Mouse (Mus musculus) limb, embryonic 12.5 days (tissue): Measurements from ENCODE around the gene Itga4. TPM values are rescaled to one million over a fixed set of nuclear protein-coding genes. Genes with fewer than 3 reads are reported as not detected.

Experiments
- ATAC-seq: fragments of 200-750 bp; cut with Nextera tagmentation; 2 replicates; pipeline ENCODE4 v1.8.0; 2017; ENCODE audit warnings: low read depth, moderate TSS enrichment; ENCODE audit not compliant: insufficient number of reproducible peaks, insufficient read depth, low FRiP score, low TSS enrichment
- H3K27ac ChIP-seq: fragments of 300-500 bp; sonication (generic); 2 replicates; pipeline ENCODE4 v1.5.1; 2016; ENCODE audit warnings: mild to moderate bottlenecking, moderate library complexity
- H3K27me3 ChIP-seq: fragments of 300-500 bp; sonication (generic); 2 replicates; pipeline ENCODE4 v1.6.1; 2016; ENCODE audit warnings: mild to moderate bottlenecking, moderate library complexity
- H3K36me3 ChIP-seq: fragments of 300-500 bp; sonication (generic); 2 replicates; pipeline ENCODE4 v1.6.1; 2016; ENCODE audit warnings: mild to moderate bottlenecking, moderate library complexity
- H3K4me1 ChIP-seq: fragments of 300-500 bp; sonication (generic); replicated peaks from 2 replicates; pipeline ENCODE4 v1.6.1; 2016
- H3K4me2 ChIP-seq: fragments of 300-500 bp; sonication (generic); 2 replicates; pipeline ENCODE4 v1.6.1; 2016; ENCODE audit warnings: mild to moderate bottlenecking, moderate library complexity
- H3K4me3 ChIP-seq: fragments of 300-500 bp; sonication (generic); replicated peaks from 2 replicates; pipeline ENCODE4 v1.5.1; 2016; ENCODE audit warnings: mild to moderate bottlenecking
- H3K9ac ChIP-seq: fragments of 300-500 bp; sonication (generic); replicated peaks from 2 replicates; pipeline ENCODE4 v1.6.1; 2016; ENCODE audit warnings: mild to moderate bottlenecking, moderate library complexity
- H3K9me3 ChIP-seq: fragments of 300-500 bp; sonication (generic); 2 replicates; pipeline ENCODE4 v1.6.1; 2016; ENCODE audit warnings: mild to moderate bottlenecking, moderate library complexity
- WGBS: fragments of 180-500 bp; shearing (Covaris S2); methylation state at CpG from one replicate; pipeline ENCODE4 v1.1.7; 2016; 5-methylcytosine and 5-hydroxymethylcytosine counted together
- polyA plus RNA-seq: library from polyadenylated mRNA; unstranded; fragments of >200 nt; fragmentation: Nextera tagmentation; extraction: Ambion mirVana; gene quantifications from 2 replicates; pipeline ENCODE4 v1.2.1, GENCODE M21; 2016

The Itga4 gene
- polyA plus RNA-seq, 1 experiment from 2014 or later, result 8.8 TPM

- no peaks in the 10 kb centered on the region for H3K36me3 ChIP-seq
- H3K4me3 ChIP-seq, result no peak overlapping the region
- no peaks in the 10 kb centered on the region for H3K9me3 ChIP-seq
- no peak for ATAC-seq
- no peaks in the 10 kb centered on the region for H3K27me3 ChIP-seq
- H3K27ac ChIP-seq, result no peak overlapping the region
- H3K9ac ChIP-seq, result no peak overlapping the region
- WGBS, result 91% methylated on average over 3 of the region's 3 CpGs
- no peak overlapping the region for H3K4me2 ChIP-seq
- H3K4me1 ChIP-seq, result no peaks in the 10 kb centered on the region
These were observed 12.0 kb downstream of the Itga4 start for GRCm38 (mm10) chr2:79267181-79267580.

- Histone ChIP-seq H3K27me3 (no peaks in the 10 kb centered on the region), H3K4me1 (no peaks in the 10 kb centered on the region), H3K27ac (no peak overlapping the region), H3K4me2 (no peak overlapping the region), H3K36me3 (no peaks in the 10 kb centered on the region), H3K9ac (no peak overlapping the region), H3K9me3 (no peaks in the 10 kb centered on the region), H3K4me3 (no peak overlapping the region)
- WGBS, result 69% methylated on average over 4 of the region's 4 CpGs
- ATAC-seq, result no peak
These were observed 13.6 kb downstream of the Itga4 start for GRCm38 (mm10) chr2:79268863-79269262.

DNA sequence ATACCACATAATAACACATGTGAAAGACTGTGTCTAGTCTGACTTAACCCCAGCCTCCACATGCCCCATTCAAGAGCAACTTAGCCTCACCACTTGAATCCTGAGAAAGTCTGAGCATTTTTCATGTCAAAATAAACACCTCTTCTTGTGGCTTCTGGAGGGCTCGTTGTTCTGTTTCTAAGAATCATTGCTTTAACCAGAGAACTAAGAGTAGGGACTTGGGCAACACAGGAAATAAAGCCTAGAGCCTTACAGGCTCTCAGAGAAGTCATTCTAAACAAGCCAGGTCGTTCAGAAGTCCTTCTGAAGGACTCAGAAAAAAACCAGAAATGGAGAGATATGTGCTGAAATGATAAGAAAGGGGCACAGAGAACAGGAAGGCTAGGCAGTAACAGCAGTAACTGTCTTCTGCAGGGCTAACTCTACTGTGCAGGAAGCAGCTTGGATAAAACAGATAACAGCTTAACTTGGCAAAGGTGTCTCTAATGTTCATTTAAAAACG is 14.9 kb downstream of the Itga4 start:
- Histone ChIP-seq H3K36me3 (no peaks in the 10 kb centered on the region), H3K27me3 (no peaks in the 10 kb centered on the region), H3K9me3 (no peaks in the 10 kb centered on the region), H3K9ac (no peak overlapping the region), H3K4me1 (no peaks in the 10 kb centered on the region), H3K27ac (no peak overlapping the region), H3K4me2 (no peak overlapping the region), H3K4me3 (no peak overlapping the region)
- 55% methylated on average over 3 of the region's 3 CpGs for WGBS
- no peak for ATAC-seq

DNA sequence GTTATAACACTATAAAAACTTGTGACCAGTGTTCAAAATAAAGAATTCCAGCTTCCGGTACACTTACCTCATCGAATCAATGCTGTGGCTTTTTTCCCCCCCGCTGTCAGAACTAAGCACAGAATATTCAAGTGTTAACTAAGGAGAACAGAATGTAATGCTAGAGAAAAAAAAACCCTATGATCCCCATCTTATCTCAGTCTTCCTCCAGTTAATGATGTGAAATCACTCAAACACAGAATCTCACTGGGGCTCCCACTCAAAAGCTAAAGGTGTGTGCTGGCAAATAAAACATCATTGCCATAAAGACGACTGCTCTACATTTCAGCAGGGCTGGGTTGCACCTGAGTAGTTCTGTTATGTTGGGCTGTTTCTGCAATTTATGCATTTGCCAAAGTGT is 16.6 kb downstream of the Itga4 start:
- Histone ChIP-seq H3K27ac (no peak overlapping the region), H3K9me3 (no peaks in the 10 kb centered on the region), H3K36me3 (no peaks in the 10 kb centered on the region), H3K4me2 (no peak overlapping the region), H3K9ac (no peak overlapping the region), H3K4me3 (no peak overlapping the region), H3K4me1 (no peaks in the 10 kb centered on the region), H3K27me3 (no peaks in the 10 kb centered on the region)
- WGBS, result 94% methylated on average over 4 of the region's 4 CpGs
- no peak for ATAC-seq

- H3K27ac ChIP-seq, result no peak overlapping the region
- no peaks in the 10 kb centered on the region for H3K9me3 ChIP-seq
- H3K4me3 ChIP-seq, result no peak overlapping the region
- H3K36me3 ChIP-seq, result no peaks in the 10 kb centered on the region
- no peak overlapping the region for H3K9ac ChIP-seq
- no peak for ATAC-seq
- no peak overlapping the region for H3K4me2 ChIP-seq
- no peaks in the 10 kb centered on the region for H3K27me3 ChIP-seq
- H3K4me1 ChIP-seq, result no peaks in the 10 kb centered on the region
These were observed 23.4 kb downstream of the Itga4 start for GRCm38 (mm10) chr2:79278581-79278980.

DNA sequence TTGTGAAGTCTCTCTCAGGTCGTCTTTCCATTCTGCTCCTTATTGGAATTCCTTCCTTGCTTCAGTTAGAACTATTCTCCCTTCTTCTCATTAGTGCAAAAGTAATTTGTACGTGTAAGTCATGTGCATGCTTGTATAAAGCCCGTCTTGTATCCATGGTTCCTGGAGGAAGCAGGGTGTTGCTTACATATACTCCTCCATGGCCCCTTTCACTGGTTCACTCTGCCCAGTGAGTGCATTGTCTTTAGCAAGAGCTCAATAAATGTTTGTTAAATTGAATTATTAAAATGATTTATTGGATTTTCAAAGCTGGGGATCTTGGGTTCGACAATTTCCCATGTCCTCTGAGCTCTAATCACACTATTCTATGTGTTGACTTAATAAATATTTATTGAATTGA is 29.0 kb downstream of the Itga4 start:
- H3K4me1 ChIP-seq, result no peaks in the 10 kb centered on the region
- H3K9ac ChIP-seq, result no peak overlapping the region
- no peak for ATAC-seq
- no peak overlapping the region for H3K4me3 ChIP-seq
- 89% methylated on average over 4 of the region's 4 CpGs for WGBS
- H3K27ac ChIP-seq, result no peak overlapping the region
- no peaks in the 10 kb centered on the region for H3K27me3 ChIP-seq
- H3K36me3 ChIP-seq, result no peaks in the 10 kb centered on the region
- no peak overlapping the region for H3K4me2 ChIP-seq
- H3K9me3 ChIP-seq, result no peaks in the 10 kb centered on the region

GRCm38 (mm10) chr2:79290149-79290548 is 34.9 kb downstream of the Itga4 start:
- Histone ChIP-seq H3K27me3 (no peaks in the 10 kb centered on the region), H3K4me2 (no peak overlapping the region), H3K4me3 (no peak overlapping the region), H3K9me3 (no peaks in the 10 kb centered on the region), H3K4me1 (no peaks in the 10 kb centered on the region; the same call in 1 of the 2 replicates), H3K27ac (no peak overlapping the region), H3K9ac (no peak overlapping the region), H3K36me3 (no peaks in the 10 kb centered on the region)
- ATAC-seq, result no peak
- WGBS, result 68% methylated on average over 1 of the region's 1 CpGs

- H3K4me1 ChIP-seq, result no peaks in the 10 kb centered on the region; the same call in 1 of the 2 replicates
- H3K27me3 ChIP-seq, result no peaks in the 10 kb centered on the region
- no peak for ATAC-seq
- H3K36me3 ChIP-seq, result no peaks in the 10 kb centered on the region
- no peak overlapping the region for H3K4me3 ChIP-seq
- H3K4me2 ChIP-seq, result no peak overlapping the region
- no peaks in the 10 kb centered on the region for H3K9me3 ChIP-seq
- no peak overlapping the region for H3K27ac ChIP-seq
- 15% methylated on average over 8 of the region's 8 CpGs for WGBS
- H3K9ac ChIP-seq, result no peak overlapping the region
These were observed 36.7 kb downstream of the Itga4 start for GRCm38 (mm10) chr2:79291922-79292321.

- 68% methylated on average over 6 of the region's 6 CpGs for WGBS
- Histone ChIP-seq H3K4me1 (no peaks in the 10 kb centered on the region; the same call in 1 of the 2 replicates), H3K9ac (no peak overlapping the region), H3K9me3 (no peaks in the 10 kb centered on the region), H3K4me2 (no peak overlapping the region), H3K36me3 (no peaks in the 10 kb centered on the region), H3K27ac (no peak overlapping the region), H3K27me3 (no peaks in the 10 kb centered on the region), H3K4me3 (no peak overlapping the region)
- ATAC-seq, result no peak
These were observed 37.2 kb downstream of the Itga4 start for GRCm38 (mm10) chr2:79292431-79292830.

GRCm38 (mm10) chr2:79302398-79302797 is 47.2 kb downstream of the Itga4 start:
- Histone ChIP-seq H3K9ac (no peak overlapping the region), H3K9me3 (no peaks in the 10 kb centered on the region), H3K36me3 (no peaks in the 10 kb centered on the region), H3K4me1 (no peaks in the 10 kb centered on the region; the same call in 1 of the 2 replicates), H3K4me3 (no peak overlapping the region), H3K27ac (no peak overlapping the region), H3K4me2 (no peak overlapping the region), H3K27me3 (no peaks in the 10 kb centered on the region)
- no peak for ATAC-seq

GRCm38 (mm10) chr2:79307549-79307948 is 52.3 kb downstream of the Itga4 start:
- no peak overlapping the region for H3K9ac ChIP-seq
- no peak overlapping the region for H3K4me3 ChIP-seq
- H3K9me3 ChIP-seq, result no peaks in the 10 kb centered on the region
- H3K27me3 ChIP-seq, result no peaks in the 10 kb centered on the region
- WGBS, result 59% methylated on average over 4 of the region's 4 CpGs
- no peaks in the 10 kb centered on the region for H3K4me1 ChIP-seq
- ATAC-seq, result no peak
- H3K27ac ChIP-seq, result no peak overlapping the region
- no peak overlapping the region for H3K4me2 ChIP-seq
- no peaks in the 10 kb centered on the region for H3K36me3 ChIP-seq

DNA sequence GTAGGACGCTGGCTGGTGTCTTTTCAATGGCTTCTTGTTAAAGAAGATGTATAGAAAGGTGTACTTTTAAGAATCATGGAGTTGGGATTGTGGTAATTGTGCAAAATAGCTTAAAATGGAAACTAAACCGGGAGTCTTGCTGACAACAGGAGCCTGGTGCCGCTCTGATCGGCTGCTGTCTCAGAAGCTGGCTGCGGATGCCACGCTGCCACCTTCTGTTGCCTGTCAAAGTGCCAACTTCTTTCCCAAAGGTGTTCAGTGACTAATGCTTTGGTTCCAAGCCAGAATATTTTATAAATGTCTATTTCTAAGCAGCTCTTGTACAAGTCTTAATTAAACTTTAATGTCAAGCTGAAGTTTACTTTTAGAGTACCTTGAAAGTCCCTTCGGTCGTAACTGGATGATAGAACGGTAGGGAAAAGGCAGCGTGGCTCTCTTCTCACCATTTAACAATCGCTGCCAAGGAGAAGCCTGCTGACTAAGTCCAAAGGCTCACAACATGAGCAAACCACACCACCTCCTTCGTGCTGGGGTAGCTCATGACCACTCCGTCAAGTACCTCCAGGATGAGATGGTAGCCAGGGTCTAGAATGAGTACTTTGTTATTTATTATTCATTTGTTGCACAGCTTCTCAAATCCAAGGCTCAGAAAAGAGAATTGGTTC is 54.4 kb downstream of the Itga4 start:
- Histone ChIP-seq H3K27ac (no peak overlapping the region), H3K4me2 (no peak overlapping the region)

More for the DNA sequence above, 54.4 kb downstream of the Itga4 start:
- H3K27me3 ChIP-seq, result no peaks in the 10 kb centered on the region
- no peak for ATAC-seq
- no peak overlapping the region for H3K9ac ChIP-seq
- H3K9me3 ChIP-seq, result no peaks in the 10 kb centered on the region
- WGBS, result 87% methylated on average over 13 of the region's 13 CpGs
- no peak overlapping the region for H3K4me3 ChIP-seq
- no peaks in the 10 kb centered on the region for H3K36me3 ChIP-seq
- H3K4me1 ChIP-seq, result no peaks in the 10 kb centered on the region
